Mouse (Mus musculus): ENCODE data around the gene Plekhn1.

- TF ChIP-seq MYOD1 (IDR thresholded peaks at IDR 0.05; ENCODE audit: control insufficient read depth in 1 of 3, insufficient read length in 2 of 3, low read depth in 2 of 3) (no peak), SRF (IDR thresholded peaks at IDR 0.05; ENCODE audit: control insufficient read depth, insufficient read length, low read depth) (no peak), TCF12 (IDR thresholded peaks at IDR 0.05; ENCODE audit: insufficient read depth, poor library complexity, severe bottlenecking) (no peak), POLR2A (IDR thresholded peaks at IDR 0.05; ENCODE audit: insufficient read length, low read depth) (peak; percentile 33), MAX (IDR thresholded peaks at IDR 0.05; ENCODE audit: low read depth) (no peak), USF1 (IDR thresholded peaks at IDR 0.05; ENCODE audit: low read depth) (no peak), E2F4 (IDR thresholded peaks at IDR 0.05; ENCODE audit: insufficient read depth) (no peak)
Observed at GRCm38 (mm10) chr4:156200623-156201475, 33.8 kb downstream of the Plekhn1 start, which contains the start of gene Isg15.
